Mouse (Mus musculus) E14TG2a.4 (cell line): ENCODE results near the gene Tmem230.

ENCODE experiments used
- CTCF ChIP-seq: conservative IDR thresholded peaks from 2 replicates; pipeline ENCODE4 v1.5.1; 2014; ENCODE audit warnings: low read length
- NANOG ChIP-seq: IDR thresholded peaks from 2 replicates; pipeline ENCODE4 v1.6.1; 2014; ENCODE audit warnings: borderline replicate concordance, low read length, mixed read lengths
- POU5F1 ChIP-seq: IDR thresholded peaks from 2 replicates; pipeline ENCODE4 v1.6.1; 2014; ENCODE audit warnings: low read length, borderline replicate concordance

- TF ChIP-seq CTCF (no peak), POU5F1 (no peak), NANOG (no peak)
These were observed 23.2 kb downstream of the Tmem230 start for GRCm38 (mm10) chr2:132224359-132224758.
